Mouse (Mus musculus) heart, postnatal 0 days (tissue): ENCODE results near the gene Itga3. TPM values are rescaled to one million over a fixed set of nuclear protein-coding genes. Genes with fewer than 3 reads are reported as not detected.

Source experiments
- ATAC-seq: fragments of 200-750 bp; cut with Nextera tagmentation; 2 replicates; pipeline ENCODE4 v1.8.0; 2017; ENCODE audit warnings: low read depth, moderate number of reproducible peaks, moderate library complexity; ENCODE audit not compliant: insufficient read depth
- DNase-seq: peaks from one replicate; pipeline ENCODE4 v3.0.0-alpha.2; 2016; ENCODE audit warnings: low spot score
- H3K27ac ChIP-seq: fragments of 300-500 bp; sonication (generic); 2 replicates; pipeline ENCODE4 v1.5.1; 2014; ENCODE audit warnings: low read depth, mild to moderate bottlenecking
- H3K27me3 ChIP-seq: fragments of 300-500 bp; sonication (generic); 2 replicates; pipeline ENCODE4 v1.6.1; 2014; ENCODE audit warnings: low read length, mixed read lengths; ENCODE audit not compliant: control insufficient read depth, insufficient read depth
- H3K36me3 ChIP-seq: fragments of 300-500 bp; sonication (generic); replicated peaks from 2 replicates; pipeline ENCODE4 v1.6.1; 2014; ENCODE audit warnings: low read length, mixed read lengths; ENCODE audit not compliant: control insufficient read depth, insufficient read depth
- H3K4me1 ChIP-seq: fragments of 300-500 bp; sonication (generic); 2 replicates; pipeline ENCODE4 v1.6.1; 2014; ENCODE audit warnings: antibody characterized with exemption; ENCODE audit not compliant: control insufficient read depth, insufficient read depth
- H3K4me2 ChIP-seq: fragments of 300-500 bp; sonication (generic); 2 replicates; pipeline ENCODE4 v1.6.1; 2014; ENCODE audit warnings: low read depth, mild to moderate bottlenecking, low read length, moderate library complexity
- H3K4me3 ChIP-seq: fragments of 300-500 bp; sonication (generic); 2 replicates; pipeline ENCODE4 v1.5.1; 2014; ENCODE audit warnings: low read depth, low read length
- H3K9ac ChIP-seq: fragments of 300-500 bp; sonication (generic); replicated peaks from 2 replicates; pipeline ENCODE4 v1.6.1; 2014; ENCODE audit warnings: low read depth, low read length, mixed read lengths
- H3K9me3 ChIP-seq: fragments of 300-500 bp; sonication (generic); replicated peaks from 2 replicates; pipeline ENCODE4 v1.6.1; 2016; ENCODE audit warnings: low read length; ENCODE audit not compliant: control insufficient read depth
- CTCF ChIP-seq: IDR thresholded peaks from 2 replicates; pipeline ENCODE4 v1.5.1; 2016; ENCODE audit warnings: antibody characterized with exemption, control low read depth, low read depth
- EP300 ChIP-seq: IDR thresholded peaks from 2 replicates; pipeline ENCODE4 v1.6.1; 2016; ENCODE audit warnings: antibody characterized with exemption, low read depth
- WGBS: fragments of 180-500 bp; shearing (Covaris S2); extraction: QIAGEN DNeasy Blood & Tissue Kit; methylation state at CpG from one replicate; pipeline ENCODE4 v1.1.7; 2014; 5-methylcytosine and 5-hydroxymethylcytosine counted together
- polyA plus RNA-seq: library from polyadenylated mRNA; unstranded; fragments of >200 nt; fragmentation: Nextera tagmentation; extraction: Ambion mirVana; gene quantifications from 2 replicates; pipeline ENCODE4 v1.2.1, GENCODE M21; 2015
- total RNA-seq: library from RNA; depleted of rRNA; stranded (reverse); fragments of >200 nt; gene quantifications from 2 replicates; pipeline ENCODE4 v1.2.3, GENCODE M21; 2014; ENCODE audit warnings: low replicate concordance

The Itga3 gene
- total and polyA plus RNA-seq, 2 experiments from 2014 or later = 6.6 to 47.8 TPM

GRCm38 (mm10) chr11:95106440-95107236 is 30.0 kb upstream of the Itga3 start:
- no peak overlapping the region for H3K4me2 ChIP-seq
- no peak overlapping the region for H3K27ac ChIP-seq

GRCm38 (mm10) chr11:95105274-95105874 is 28.8 kb upstream of the Itga3 start:
- H3K4me2 ChIP-seq = peak overlapping the region; percentile 52
- TF ChIP-seq CTCF (peak; percentile 4; the same call in 1 of the 2 replicates), EP300 (no peak)
- H3K4me3 ChIP-seq = peak overlapping the region; percentile 30
- ATAC-seq (no peak), DNase-seq (no peak)
- H3K9ac ChIP-seq = no peak overlapping the region; the same call in 1 of the 2 replicates
- H3K4me1 ChIP-seq = 0 out of 2 replicates have a peak, but pooled peaks cover 4% of the 10 kb centered on the region
- 1% methylated on average over 25 of the region's 25 CpGs for WGBS
- no peak overlapping the region for H3K27ac ChIP-seq
- H3K36me3 ChIP-seq = no peaks in the 10 kb centered on the region
- peaks cover 4% of the 10 kb centered on the region; the same call in 1 of the 2 replicates for H3K9me3 ChIP-seq
- peaks cover 8% of the 10 kb centered on the region; the same call in 1 of the 2 replicates for H3K27me3 ChIP-seq

More at GRCm38 (mm10) chr11:95106440-95107236, 30.0 kb upstream of the Itga3 start:
- no peaks in the 10 kb centered on the region for H3K36me3 ChIP-seq
- 0 out of 2 replicates have a peak, but pooled peaks cover 4% of the 10 kb centered on the region for H3K4me1 ChIP-seq
- 37% methylated on average over 23 of the region's 23 CpGs for WGBS
- peaks cover 8% of the 10 kb centered on the region; the same call in 1 of the 2 replicates for H3K27me3 ChIP-seq
- peaks cover 4% of the 10 kb centered on the region; the same call in 1 of the 2 replicates for H3K9me3 ChIP-seq
- no peak overlapping the region for H3K9ac ChIP-seq
- TF ChIP-seq CTCF (peak; percentile 94), EP300 (no peak)
- ATAC-seq = peak; percentile 56; the same call in 1 of the 2 replicates
- peak; percentile 51 for DNase-seq
- H3K4me3 ChIP-seq = no peak overlapping the region

GRCm38 (mm10) chr11:95104266-95104665 is 27.7 kb upstream of the Itga3 start:
- Histone ChIP-seq H3K9me3 (peaks cover 4% of the 10 kb centered on the region; the same call in 1 of the 2 replicates), H3K36me3 (no peaks in the 10 kb centered on the region), H3K4me1 (0 out of 2 replicates have a peak, but pooled peaks cover 4% of the 10 kb centered on the region), H3K27me3 (peaks cover 8% of the 10 kb centered on the region; the same call in 1 of the 2 replicates), H3K4me3 (no peak overlapping the region), H3K9ac (no peak overlapping the region), H3K27ac (no peak overlapping the region), H3K4me2 (no peak overlapping the region)
- 57% methylated on average over 6 of the region's 6 CpGs for WGBS
- TF ChIP-seq CTCF (no peak), EP300 (peak; percentile 42; the same call in 1 of the 2 replicates)
- ATAC-seq (no peak), DNase-seq (no peak)

GRCm38 (mm10) chr11:95102161-95102904 is 25.7 kb upstream of the Itga3 start:
- no peaks in the 10 kb centered on the region for H3K36me3 ChIP-seq
- ATAC-seq = no peak
- peaks cover 8% of the 10 kb centered on the region; the same call in 1 of the 2 replicates for H3K27me3 ChIP-seq
- WGBS = 87% methylated on average over 19 of the region's 19 CpGs
- peaks cover 4% of the 10 kb centered on the region; the same call in 1 of the 2 replicates for H3K9me3 ChIP-seq
- peaks cover 6% of the 10 kb centered on the region; the same call in 1 of the 2 replicates for H3K4me1 ChIP-seq
- TF ChIP-seq EP300 (no peak), CTCF (no peak)
- no peak overlapping the region for H3K4me3 ChIP-seq
- no peak overlapping the region for H3K9ac ChIP-seq
- H3K27ac ChIP-seq = no peak overlapping the region
- DNase-seq = no peak
- H3K4me2 ChIP-seq = no peak overlapping the region
